Mouse (Mus musculus): ENCODE data around the gene Hist1h2ag.

Gene Hist1h2ag

DNA sequence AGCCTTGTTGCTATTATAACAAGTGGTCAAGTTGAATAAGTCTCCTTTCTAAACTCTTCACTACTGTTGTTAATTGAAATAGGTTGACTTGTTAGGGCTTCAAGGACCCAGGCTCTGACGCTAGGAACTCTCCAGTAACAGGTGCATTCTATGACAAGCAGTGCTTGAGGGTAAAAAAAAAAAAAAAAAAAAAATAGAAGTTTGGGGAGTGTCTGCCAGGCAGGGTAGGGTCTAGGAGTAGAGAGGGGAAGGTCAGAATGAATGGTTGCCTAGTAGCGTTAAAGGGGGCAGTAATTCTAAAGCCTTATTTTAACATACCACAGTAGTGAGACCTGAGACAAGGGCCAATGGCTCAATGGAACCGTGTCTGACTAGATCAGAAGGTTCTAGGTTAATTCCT is 44.3 kb downstream of the Hist1h2ag start:
- in situ Hi-C loops (cut with MboI; ENCODE audit: low pct_unique_long_range_greater_than_20kb in 1 of 2, low sequenced_read_pairs in 2 of 2, unreplicated experiment in 1 of 2): no loop called here

GRCm38 (mm10) chr13:21997821-21998220 is 44.9 kb downstream of the Hist1h2ag start:
- in situ Hi-C loops (cut with MboI; ENCODE audit: low pct_unique_long_range_greater_than_20kb in 1 of 2, low sequenced_read_pairs in 2 of 2, unreplicated experiment in 1 of 2): no loop called here

DNA sequence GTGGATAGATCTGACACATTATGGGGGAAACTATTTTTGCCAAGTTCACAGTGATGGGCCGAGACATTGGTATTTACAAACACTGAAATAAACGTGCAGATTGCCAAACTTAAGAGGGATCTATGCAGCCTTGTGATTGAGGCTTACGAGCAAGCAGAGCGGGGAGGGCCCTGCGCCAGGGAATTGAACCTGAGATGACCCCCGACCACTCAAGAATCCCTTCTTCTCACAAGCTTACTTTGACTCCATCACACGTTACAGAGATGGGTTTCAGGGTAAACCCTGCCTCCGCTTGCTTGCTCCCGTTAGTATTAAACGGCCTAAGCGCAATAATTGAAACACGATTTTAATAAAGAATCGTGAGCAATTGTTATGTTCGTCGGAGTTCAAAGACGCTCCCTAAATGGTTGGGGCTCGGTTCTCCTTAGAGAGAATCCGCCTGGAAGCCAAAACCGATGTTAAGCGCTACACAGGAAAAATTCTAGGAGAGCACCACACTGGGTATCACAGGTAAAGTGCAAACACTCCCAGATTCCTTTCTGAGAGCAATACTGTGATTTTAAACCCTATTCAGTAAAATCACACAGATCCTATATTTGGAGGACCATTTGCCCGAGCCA is 45.4 kb downstream of the Hist1h2ag start:
- in situ Hi-C loops (cut with MboI; ENCODE audit: low pct_unique_long_range_greater_than_20kb in 1 of 2, low sequenced_read_pairs in 2 of 2, unreplicated experiment in 1 of 2): no loop called here

- in situ Hi-C loops (cut with MboI; ENCODE audit: low pct_unique_long_range_greater_than_20kb in 1 of 2, low sequenced_read_pairs in 2 of 2, unreplicated experiment in 1 of 2): no loop called here
Observed at GRCm38 (mm10) chr13:21996840-21997185, 45.9 kb downstream of the Hist1h2ag start.

- in situ Hi-C loops (cut with MboI; ENCODE audit: low pct_unique_long_range_greater_than_20kb in 1 of 2, low sequenced_read_pairs in 2 of 2, unreplicated experiment in 1 of 2): no loop called here
Observed at GRCm38 (mm10) chr13:21996101-21996839, 46.5 kb downstream of the Hist1h2ag start.

DNA sequence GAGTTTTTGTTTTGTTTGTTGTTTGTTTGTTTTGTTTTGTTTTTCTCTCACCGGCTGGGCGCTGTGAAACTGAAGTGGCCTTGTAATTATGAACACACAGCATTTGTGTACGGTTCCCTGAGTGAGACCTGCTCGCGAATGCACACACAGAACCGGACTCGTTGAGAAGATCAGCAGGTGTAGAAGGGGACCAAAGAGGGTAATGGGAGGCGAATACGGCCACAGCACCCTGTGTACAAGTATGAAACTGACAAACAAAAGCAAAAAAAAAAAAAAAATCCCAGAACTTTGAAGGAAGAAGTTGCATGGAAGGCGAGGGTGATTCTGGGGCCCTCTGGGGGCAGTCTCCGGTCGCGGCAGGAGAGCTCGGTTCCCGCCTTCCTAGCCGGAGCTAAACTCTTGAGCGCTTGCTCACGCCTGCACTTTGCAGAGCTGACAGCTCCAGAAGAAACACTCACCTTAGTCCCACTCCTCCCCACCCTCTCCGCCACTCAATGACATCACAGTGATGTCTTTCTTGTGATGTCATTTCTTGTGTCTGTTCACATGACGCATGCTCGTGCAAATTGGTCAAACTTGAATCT is 47.3 kb downstream of the Hist1h2ag start:
- in situ Hi-C loops (cut with MboI; ENCODE audit: low pct_unique_long_range_greater_than_20kb in 1 of 2, low sequenced_read_pairs in 2 of 2, unreplicated experiment in 1 of 2): no loop called here

GRCm38 (mm10) chr13:21994896-21995295 is 47.8 kb downstream of the Hist1h2ag start:
- in situ Hi-C loops (cut with MboI; ENCODE audit: low pct_unique_long_range_greater_than_20kb in 1 of 2, low sequenced_read_pairs in 2 of 2, unreplicated experiment in 1 of 2): no loop called here

GRCm38 (mm10) chr13:21993957-21994738 is 48.6 kb downstream of the Hist1h2ag start:
- in situ Hi-C loops (cut with MboI; ENCODE audit: low pct_unique_long_range_greater_than_20kb in 1 of 2, low sequenced_read_pairs in 2 of 2, unreplicated experiment in 1 of 2): no loop called here

DNA sequence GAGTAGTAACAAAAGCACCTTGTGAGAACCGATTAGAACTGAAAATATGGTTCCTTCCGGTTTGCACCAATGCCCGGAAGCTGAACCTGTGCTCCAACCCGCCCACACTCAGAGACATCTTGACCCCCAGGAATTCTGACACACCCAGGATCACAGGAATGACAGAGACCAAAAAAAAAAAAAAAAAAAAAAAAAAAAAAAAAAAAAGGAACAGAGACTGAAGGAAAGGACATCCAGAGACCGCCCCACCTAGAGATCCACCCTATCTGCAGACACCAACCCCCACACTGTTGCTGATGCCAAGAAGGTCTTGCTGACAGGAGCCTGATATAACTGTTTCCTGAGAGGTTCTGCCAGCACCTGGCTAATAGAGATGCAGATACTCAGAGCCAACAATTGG is 50.2 kb downstream of the Hist1h2ag start:
- in situ Hi-C loops (cut with MboI; ENCODE audit: low pct_unique_long_range_greater_than_20kb in 1 of 2, low sequenced_read_pairs in 2 of 2, unreplicated experiment in 1 of 2): no loop called here

All from mouse embryonic stem cell (cell line).